Mouse (Mus musculus): ENCODE measurements at regions not wholly inside any gene's neighbourhood (a gene's known extent, or its start where the extent isn't known, plus 50 kb on each side); places are given as distances from the start of the nearest gene placed in this dataset.

GRCm38 (mm10) chr2:34111286-34111685 lies 223.5 kb upstream of the Mvb12b start:
- Histone ChIP-seq H3K4me2 (replicated peaks) (no peak overlapping the region), H3K4me1 (peaks cover 23% of the 10 kb centered on the region), H3K36me3 (no peaks in the 10 kb centered on the region), H3K9me3 (no peaks in the 10 kb centered on the region), H3K27me3 (peaks cover 63% of the 10 kb centered on the region), H3K27ac (no peak overlapping the region), H3K9ac (no peak overlapping the region), H3K4me3 (no peak overlapping the region)
- no peak for ATAC-seq (ENCODE audit: low FRiP score, low read depth)
- 62% methylated on average over 3 of the region's 3 CpGs for WGBS

- Histone ChIP-seq H3K4me2 (replicated peaks) (no peak overlapping the region), H3K9me3 (no peaks in the 10 kb centered on the region), H3K27me3 (peaks cover 64% of the 10 kb centered on the region), H3K27ac (no peak overlapping the region), H3K9ac (no peak overlapping the region), H3K36me3 (no peaks in the 10 kb centered on the region), H3K4me1 (peaks cover 30% of the 10 kb centered on the region), H3K4me3 (no peak overlapping the region)
- WGBS, result 80% methylated on average over 17 of the region's 17 CpGs
- no peak for ATAC-seq (ENCODE audit: low FRiP score, low read depth)
These were observed 222.8 kb upstream of the Mvb12b start for GRCm38 (mm10) chr2:34110582-34110981.

- peak; percentile 48; the same call in 1 of the 2 replicates for ATAC-seq (ENCODE audit: low FRiP score, low read depth)
- Histone ChIP-seq H3K36me3 (no peaks in the 10 kb centered on the region), H3K27me3 (peaks cover 62% of the 10 kb centered on the region), H3K4me1 (peaks cover 36% of the 10 kb centered on the region), H3K27ac (0 out of 2 replicates have a peak overlapping the region, but pooled peaks have one; percentile 39), H3K9me3 (no peaks in the 10 kb centered on the region), H3K4me2 (replicated peaks) (peak overlapping the region; percentile 55), H3K9ac (no peak overlapping the region), H3K4me3 (peak overlapping the region; percentile 16; the same call in 1 of the 2 replicates)
- WGBS, result 22% methylated on average over 27 of the region's 27 CpGs
These were observed 220.0 kb upstream of the Mvb12b start for GRCm38 (mm10) chr2:34107566-34108303.

GRCm38 (mm10) chr2:34106837-34107565 lies 219.3 kb upstream of the Mvb12b start:
- H3K4me2 ChIP-seq (replicated peaks), result peak overlapping the region; percentile 55

GRCm38 (mm10) chr2:34106245-34106644 lies 218.5 kb upstream of the Mvb12b start:
- Histone ChIP-seq H3K9ac (no peak overlapping the region), H3K4me2 (replicated peaks) (peak overlapping the region; percentile 55), H3K27ac (no peak overlapping the region), H3K27me3 (peaks cover 52% of the 10 kb centered on the region), H3K4me1 (peaks cover 39% of the 10 kb centered on the region), H3K9me3 (no peaks in the 10 kb centered on the region), H3K4me3 (peak overlapping the region; percentile 12), H3K36me3 (no peaks in the 10 kb centered on the region)
- ATAC-seq (ENCODE audit: low FRiP score, low read depth), result no peak
- WGBS, result 25% methylated on average over 9 of the region's 9 CpGs

More at GRCm38 (mm10) chr2:34106837-34107565, 219.3 kb upstream of the Mvb12b start:
- Histone ChIP-seq H3K27ac (no peak overlapping the region), H3K9ac (no peak overlapping the region), H3K27me3 (peaks cover 57% of the 10 kb centered on the region), H3K4me3 (peak overlapping the region; percentile 16), H3K9me3 (no peaks in the 10 kb centered on the region), H3K36me3 (no peaks in the 10 kb centered on the region), H3K4me1 (peaks cover 39% of the 10 kb centered on the region)
- 12% methylated on average over 15 of the region's 15 CpGs for WGBS
- ATAC-seq (ENCODE audit: low FRiP score, low read depth), result no peak

- H3K27me3 ChIP-seq, result peaks cover 44% of the 10 kb centered on the region
- H3K9ac ChIP-seq, result no peak overlapping the region
- ATAC-seq (ENCODE audit: low FRiP score, low read depth), result no peak
- no peak overlapping the region for H3K4me3 ChIP-seq
- WGBS, result 22% methylated on average over 13 of the region's 13 CpGs
- no peaks in the 10 kb centered on the region for H3K36me3 ChIP-seq
- no peak overlapping the region for H3K27ac ChIP-seq
- peaks cover 39% of the 10 kb centered on the region for H3K4me1 ChIP-seq
- no peaks in the 10 kb centered on the region for H3K9me3 ChIP-seq
- peak overlapping the region; percentile 55 for H3K4me2 ChIP-seq (replicated peaks)
These were observed 217.7 kb upstream of the Mvb12b start for GRCm38 (mm10) chr2:34105271-34106051.

GRCm38 (mm10) chr2:34098004-34098547 lies 210.3 kb upstream of the Mvb12b start:
- peaks cover 8% of the 10 kb centered on the region; the same call in 1 of the 2 replicates for H3K4me1 ChIP-seq
- no peaks in the 10 kb centered on the region for H3K36me3 ChIP-seq
- no peak for ATAC-seq (ENCODE audit: low FRiP score, low read depth)
- peaks cover 11% of the 10 kb centered on the region for H3K27me3 ChIP-seq
- H3K4me2 ChIP-seq (replicated peaks), result no peak overlapping the region
- no peak overlapping the region for H3K4me3 ChIP-seq
- H3K27ac ChIP-seq, result no peak overlapping the region
- WGBS, result 55% methylated on average over 14 of the region's 14 CpGs
- H3K9me3 ChIP-seq, result no peaks in the 10 kb centered on the region
- no peak overlapping the region; the same call in 1 of the 2 replicates for H3K9ac ChIP-seq

- Histone ChIP-seq H3K4me2 (replicated peaks) (no peak overlapping the region), H3K27ac (no peak overlapping the region), H3K9me3 (no peaks in the 10 kb centered on the region), H3K4me3 (no peak overlapping the region), H3K27me3 (peaks cover 10% of the 10 kb centered on the region; the same call in 1 of the 2 replicates), H3K36me3 (no peaks in the 10 kb centered on the region), H3K9ac (no peak overlapping the region), H3K4me1 (peaks cover 5% of the 10 kb centered on the region; the same call in 1 of the 2 replicates)
- no peak for ATAC-seq (ENCODE audit: low FRiP score, low read depth)
These were observed 208.8 kb upstream of the Mvb12b start for GRCm38 (mm10) chr2:34096561-34096960.

- H3K4me2 ChIP-seq (replicated peaks), result no peak overlapping the region
- no peak overlapping the region for H3K27ac ChIP-seq
- H3K27me3 ChIP-seq, result peaks cover 8% of the 10 kb centered on the region; the same call in 1 of the 2 replicates
- H3K4me1 ChIP-seq, result no peaks in the 10 kb centered on the region
- WGBS, result 59% methylated on average over 4 of the region's 4 CpGs
- no peaks in the 10 kb centered on the region for H3K36me3 ChIP-seq
- no peak overlapping the region for H3K4me3 ChIP-seq
- no peak for ATAC-seq (ENCODE audit: low FRiP score, low read depth)
- no peak overlapping the region for H3K9ac ChIP-seq
- no peaks in the 10 kb centered on the region for H3K9me3 ChIP-seq
These were observed 201.1 kb upstream of the Mvb12b start for GRCm38 (mm10) chr2:34088832-34089231.

GRCm38 (mm10) chr2:34086130-34086529 lies 198.4 kb upstream of the Mvb12b start:
- Histone ChIP-seq H3K27me3 (peaks cover 8% of the 10 kb centered on the region; the same call in 1 of the 2 replicates), H3K9ac (no peak overlapping the region), H3K27ac (no peak overlapping the region), H3K4me2 (replicated peaks) (no peak overlapping the region), H3K36me3 (no peaks in the 10 kb centered on the region), H3K4me1 (no peaks in the 10 kb centered on the region), H3K4me3 (no peak overlapping the region), H3K9me3 (no peaks in the 10 kb centered on the region)
- WGBS, result 87% methylated on average over 3 of the region's 3 CpGs
- no peak for ATAC-seq (ENCODE audit: low FRiP score, low read depth)

GRCm38 (mm10) chr2:34084513-34084912 lies 196.8 kb upstream of the Mvb12b start:
- no peak overlapping the region for H3K27ac ChIP-seq
- no peaks in the 10 kb centered on the region for H3K36me3 ChIP-seq
- WGBS, result 84% methylated on average over 1 of the region's 1 CpGs
- H3K27me3 ChIP-seq, result peaks cover 8% of the 10 kb centered on the region; the same call in 1 of the 2 replicates
- H3K4me2 ChIP-seq (replicated peaks), result no peak overlapping the region
- H3K9ac ChIP-seq, result no peak overlapping the region
- no peaks in the 10 kb centered on the region for H3K4me1 ChIP-seq
- H3K4me3 ChIP-seq, result no peak overlapping the region
- no peaks in the 10 kb centered on the region for H3K9me3 ChIP-seq
- ATAC-seq (ENCODE audit: low FRiP score, low read depth), result no peak
